Mouse (Mus musculus) cerebellum, adult 18-20 months (tissue): Measurements from ENCODE around the gene Pou2af1.

Source experiments
- DNase-seq, 2 experiments: peaks; one replicate each; pipeline ENCODE4 v3.0.0; 2021

Pou2af1 gene

DNA sequence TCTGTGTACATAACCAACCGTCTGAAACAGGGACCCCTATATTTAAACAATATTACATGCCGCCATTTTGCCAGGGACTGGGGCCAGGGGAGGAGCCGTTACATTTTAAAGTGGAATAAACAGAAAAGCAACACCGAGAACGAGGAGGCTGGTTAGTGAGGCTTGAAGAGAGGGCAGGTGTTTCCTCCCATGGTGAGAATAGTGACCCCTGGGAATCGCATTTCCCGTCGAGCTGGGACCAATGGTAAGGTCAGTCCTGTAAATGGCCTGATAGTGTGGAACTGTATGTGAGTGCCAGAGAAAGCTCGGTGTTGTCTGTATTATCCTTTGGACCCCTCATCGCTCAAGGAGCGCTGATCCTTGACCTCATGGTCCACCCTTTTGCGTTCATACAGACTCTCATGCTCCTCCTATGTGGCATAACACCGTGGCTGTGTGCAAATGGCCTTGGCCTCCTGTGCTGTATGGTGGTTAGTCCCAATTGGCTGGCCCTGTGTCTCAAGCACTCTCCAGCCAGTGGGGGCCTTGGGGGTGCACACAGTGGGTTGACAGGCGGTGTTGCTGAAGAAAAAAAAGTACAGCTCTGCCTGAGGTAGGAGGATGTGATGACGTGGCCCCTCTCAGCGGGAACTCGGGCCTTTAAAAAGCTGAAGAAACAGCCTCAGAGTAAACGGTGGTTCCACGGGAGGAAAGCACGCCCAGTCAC lies at the start of gene Pou2af1:
TSS of gene Pou2af1 (plus strand) at position 686 of the 706 bp plus-strand sequence.
- no peak for DNase-seq

- no peak for DNase-seq
These were observed 49.5 kb upstream of the Pou2af1 start for GRCm38 (mm10) chr9:51163989-51164388.

DNA sequence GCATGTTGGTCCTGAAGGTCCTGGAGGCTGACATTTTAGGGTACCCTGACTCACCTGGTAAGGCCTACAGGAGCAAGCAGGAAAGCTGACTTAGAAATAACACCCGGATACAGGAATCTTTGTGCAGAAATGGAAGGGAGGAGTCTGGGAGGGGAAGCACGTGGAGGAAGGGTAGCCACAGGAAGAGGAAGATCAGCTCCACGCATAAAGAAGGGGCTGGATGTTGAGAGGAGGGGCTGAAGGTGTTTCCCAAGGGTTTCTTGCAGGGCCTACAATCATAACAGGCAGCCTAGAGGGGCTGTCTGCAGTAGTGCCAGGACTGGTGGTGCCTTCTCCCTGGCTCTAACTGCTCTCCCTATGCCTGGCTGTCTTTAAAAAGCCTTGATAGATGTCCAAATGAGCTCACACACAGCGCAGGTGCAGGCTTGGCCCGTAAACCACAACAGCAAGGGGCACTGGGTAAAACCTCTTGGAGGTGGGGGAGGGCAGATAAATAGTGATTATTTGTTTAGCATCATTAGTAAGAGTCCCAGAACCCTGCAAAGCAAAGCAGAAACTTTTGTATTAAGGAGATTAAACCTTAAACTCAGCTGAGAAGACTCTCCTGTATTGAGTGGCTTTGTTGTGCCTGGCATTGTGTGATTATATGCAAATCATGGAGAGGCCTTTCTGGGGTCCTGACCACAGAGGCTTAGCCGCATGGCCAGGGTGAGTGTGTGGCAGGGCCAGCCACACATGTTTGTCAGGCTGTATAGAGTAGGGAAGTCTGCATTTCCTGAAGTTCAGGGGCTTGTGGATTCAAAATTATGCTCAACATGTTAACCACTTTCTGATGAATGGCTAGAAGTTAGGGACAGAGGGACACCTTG lies 48.0 kb upstream of the Pou2af1 start, which contains the start of gene Gm32742:
TSS of gene Gm32742 (minus strand) at position 206 of the 869 bp plus-strand sequence.
- no peak for DNase-seq

DNA sequence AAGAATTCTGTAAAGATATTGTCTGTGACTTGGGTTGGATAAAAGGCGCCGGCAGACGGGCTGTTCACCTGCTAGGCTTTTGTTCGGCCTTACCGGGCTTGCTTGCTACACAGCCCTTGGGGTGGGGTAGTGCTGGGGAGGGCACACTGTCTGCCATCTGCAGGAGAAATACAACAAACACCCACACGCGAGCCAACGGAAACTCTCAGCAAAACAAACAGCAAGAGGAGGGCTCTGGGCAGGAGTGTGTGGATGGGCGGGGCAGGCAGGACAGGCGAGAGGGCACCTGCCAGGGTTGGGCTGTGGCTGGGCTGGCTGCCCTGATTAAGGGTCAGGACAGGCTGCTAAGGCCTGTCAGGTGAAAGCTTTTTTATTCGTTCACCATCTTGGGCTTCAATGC lies 45.6 kb upstream of the Pou2af1 start:
- DNase-seq, result no peak

DNA sequence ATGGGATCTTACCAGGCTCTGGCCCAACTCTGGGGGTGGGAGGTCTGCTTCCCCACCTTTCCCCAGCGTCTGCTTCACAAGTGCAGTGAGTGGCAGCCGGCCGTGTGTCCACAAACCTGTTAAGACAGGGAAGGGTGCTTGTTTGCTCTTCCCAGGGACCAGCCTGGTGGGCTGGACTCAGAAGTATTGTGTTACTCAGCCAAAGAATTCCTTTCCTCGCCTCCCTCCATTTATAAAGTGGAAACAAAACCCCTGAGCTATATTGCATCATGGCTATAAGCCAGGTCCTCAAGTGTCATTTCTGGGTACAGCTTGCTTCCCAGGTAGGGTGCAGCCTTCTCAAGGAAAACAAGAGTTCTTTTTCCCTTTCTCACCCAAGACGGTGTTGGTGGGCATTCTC lies 44.8 kb upstream of the Pou2af1 start:
- DNase-seq, result no peak

DNA sequence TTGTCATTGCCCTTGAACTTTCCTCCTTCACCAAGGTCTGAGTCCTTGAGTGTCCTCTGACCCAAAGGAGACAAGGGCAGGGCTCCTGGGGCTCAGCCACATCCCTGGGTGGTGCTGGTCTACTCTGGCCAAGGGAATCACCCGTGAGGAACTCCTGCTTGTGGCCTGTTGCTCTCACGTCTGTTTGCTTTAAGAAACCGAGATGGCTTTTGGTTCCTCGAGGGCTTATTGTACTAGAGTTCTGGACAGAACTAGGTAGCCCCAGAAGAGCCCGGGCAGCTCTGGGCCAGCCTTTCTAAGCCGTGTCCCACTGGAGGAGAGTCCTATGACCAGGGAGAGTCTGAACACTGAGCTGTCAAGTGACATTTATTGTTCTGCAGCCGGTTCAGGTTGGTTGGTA lies 44.4 kb upstream of the Pou2af1 start:
- no peak for DNase-seq

DNA sequence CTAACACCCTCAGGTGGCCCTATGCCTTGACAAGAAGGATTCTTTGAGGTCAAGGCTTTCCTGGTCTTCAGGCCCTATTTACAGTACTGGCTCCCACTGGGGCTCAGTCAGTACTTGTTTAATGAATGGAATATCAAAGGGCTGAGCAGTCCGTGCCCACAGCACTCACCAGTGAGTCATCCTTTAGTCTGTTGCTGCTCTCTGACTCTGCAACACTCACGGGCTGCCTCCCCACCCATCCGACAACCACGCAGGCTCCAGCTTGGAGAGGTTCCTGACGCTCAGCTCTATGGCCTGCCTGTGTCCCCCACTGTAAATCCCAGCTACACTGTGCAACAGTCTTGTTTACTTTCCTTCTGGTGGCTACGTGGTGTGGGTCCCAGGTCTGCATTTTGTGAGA lies 43.2 kb upstream of the Pou2af1 start:
- no peak for DNase-seq

GRCm38 (mm10) chr9:51174890-51175464 lies 38.5 kb upstream of the Pou2af1 start:
- no peak for DNase-seq

GRCm38 (mm10) chr9:51175722-51176121 lies 37.8 kb upstream of the Pou2af1 start:
- DNase-seq, result no peak

- peak in 1 of 2 experiments; percentile 4 for DNase-seq
These were observed 35.2 kb upstream of the Pou2af1 start for GRCm38 (mm10) chr9:51178297-51178696.

GRCm38 (mm10) chr9:51180621-51181020 lies 32.9 kb upstream of the Pou2af1 start:
- peak; percentile 77 to 83 for DNase-seq

DNA sequence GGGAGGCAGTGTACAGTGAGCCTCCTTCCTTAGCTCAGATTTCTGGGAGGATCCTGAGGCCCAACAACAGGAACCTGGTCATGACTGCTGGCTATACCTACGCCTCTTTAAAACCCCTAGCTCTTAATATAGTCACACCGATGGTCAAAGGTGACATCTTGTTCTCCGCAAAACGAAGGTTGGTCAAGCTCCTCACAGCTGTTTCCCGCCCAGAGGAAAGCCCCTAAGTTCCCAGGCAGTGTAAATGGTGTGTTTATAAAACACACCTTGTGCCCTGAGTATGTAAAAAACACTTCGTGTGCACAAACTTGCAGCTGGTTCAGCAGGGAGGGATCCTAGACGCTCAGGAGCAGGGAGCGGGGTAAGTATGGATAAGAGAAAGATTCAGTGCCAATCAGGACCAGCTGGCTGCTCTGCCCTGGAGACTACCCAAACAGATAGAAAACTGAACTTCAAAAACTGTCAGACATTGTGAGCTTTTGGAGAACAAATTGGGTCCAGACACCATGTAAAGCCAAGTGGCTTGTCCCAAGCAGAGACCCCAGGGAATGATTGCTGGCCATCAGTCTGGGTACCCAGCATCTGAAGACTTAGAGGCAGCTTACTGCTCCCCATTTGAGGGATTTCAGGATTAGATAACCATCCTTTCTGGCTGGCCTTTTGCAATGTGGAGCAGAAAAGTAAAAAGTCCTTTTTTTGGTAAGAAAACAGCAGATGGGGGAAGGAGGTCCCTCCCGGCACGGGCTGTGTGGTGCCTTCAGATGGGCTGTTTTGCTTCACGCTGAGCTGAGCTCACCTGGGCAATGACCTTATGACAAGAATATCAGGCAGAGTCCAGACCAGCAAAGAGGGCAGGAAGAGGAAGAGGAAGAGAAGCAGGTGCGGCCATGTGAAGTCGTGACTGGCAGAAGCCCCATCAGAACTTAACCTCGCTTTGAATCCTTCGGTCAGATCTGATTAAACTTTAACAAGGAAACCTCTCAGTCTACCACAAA lies 30.5 kb upstream of the Pou2af1 start:
- DNase-seq, result no peak

- DNase-seq, result no peak
These were observed 28.1 kb upstream of the Pou2af1 start for GRCm38 (mm10) chr9:51185386-51185785.

- no peak for DNase-seq
These were observed 27.6 kb upstream of the Pou2af1 start for GRCm38 (mm10) chr9:51185871-51186270.

GRCm38 (mm10) chr9:51190655-51191054 lies 22.9 kb upstream of the Pou2af1 start:
- DNase-seq, result no peak

DNA sequence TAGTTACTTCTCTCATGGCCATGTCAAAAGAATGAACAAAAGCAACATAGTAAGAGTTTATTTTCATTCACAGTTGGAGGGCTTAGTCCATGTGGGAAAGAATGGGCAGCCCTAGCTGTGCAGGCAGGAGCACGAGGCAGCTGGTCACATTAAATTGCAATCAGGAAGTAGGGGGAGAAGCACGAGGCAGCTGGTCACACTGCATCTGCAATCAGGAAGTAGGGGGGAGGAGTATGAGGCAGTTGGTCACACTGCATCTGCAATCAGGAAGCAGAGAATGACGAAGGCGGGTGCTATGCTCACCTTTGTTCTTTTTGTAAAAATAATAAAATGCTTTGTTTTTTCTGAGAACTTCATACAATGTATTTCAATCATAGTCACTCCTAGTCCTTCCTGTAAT lies 18.7 kb upstream of the Pou2af1 start:
- no peak for DNase-seq

- DNase-seq, result no peak
These were observed 4.6 kb upstream of the Pou2af1 start for GRCm38 (mm10) chr9:51208974-51209332.

- no peak for DNase-seq
These were observed 2.3 kb upstream of the Pou2af1 start for GRCm38 (mm10) chr9:51211191-51211590.

DNA sequence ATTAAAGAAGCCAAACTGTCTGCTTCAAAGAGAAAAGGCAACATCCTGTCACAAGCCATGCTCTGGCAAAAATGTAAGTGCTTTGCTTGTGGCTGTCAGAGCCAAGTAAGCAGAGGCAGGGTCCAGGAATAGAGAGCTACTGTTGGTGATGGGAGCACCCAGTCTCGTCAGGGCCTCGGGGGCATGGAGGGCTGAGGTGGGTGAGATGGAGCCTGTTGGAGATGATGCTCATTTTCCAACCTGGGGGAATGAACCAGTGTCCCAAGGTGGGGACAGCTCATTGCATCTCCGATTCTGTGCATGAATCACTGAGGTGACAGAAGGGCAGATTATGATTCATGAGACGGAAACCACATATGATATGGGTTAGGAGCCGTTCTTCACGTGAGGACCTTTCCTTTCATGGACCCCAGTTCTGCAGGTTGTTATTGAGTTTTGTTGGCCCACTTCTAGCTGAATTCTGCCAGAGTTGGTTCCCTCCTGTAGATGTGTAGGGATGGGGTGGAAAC lies 275 bp downstream of the Pou2af1 start:
- DNase-seq, result no peak

GRCm38 (mm10) chr9:51215311-51215710 lies 1.8 kb downstream of the Pou2af1 start:
- no peak for DNase-seq

GRCm38 (mm10) chr9:51215949-51216348 lies 2.4 kb downstream of the Pou2af1 start:
- no peak for DNase-seq

GRCm38 (mm10) chr9:51225636-51226166 lies 12.2 kb downstream of the Pou2af1 start:
- no peak for DNase-seq
